Mouse (Mus musculus): ENCODE measurements around the gene Gzmd.
"Not testable (repeated sequence)": the region's sequence is repeated elsewhere in the genome, so short reads cannot be mapped to it uniquely, and the experiment has no call there.

Gene Gzmd

DNA sequence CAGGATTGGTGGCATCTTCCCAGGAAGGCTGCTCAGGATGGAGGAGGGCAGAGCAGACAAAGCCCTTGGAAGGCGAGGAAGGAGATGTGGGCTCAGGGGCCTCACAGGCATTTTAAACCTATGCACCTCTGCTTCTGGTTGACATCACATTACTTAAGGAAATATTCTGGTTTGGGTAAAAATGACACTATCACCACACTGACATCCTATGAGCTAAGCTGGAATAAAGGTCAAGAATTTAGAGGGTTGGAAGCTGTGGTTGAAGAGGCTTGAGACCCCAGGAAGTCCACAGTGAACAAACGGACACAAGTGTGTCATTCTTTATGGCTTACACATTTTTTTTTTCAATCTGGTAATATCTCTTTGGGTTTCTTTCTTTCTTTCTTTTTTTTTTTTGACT, at the start of gene Gzmd:
TSS of gene Gzmd (minus strand) at position 101 of the 400 bp plus-strand sequence.
- CTCF ChIA-PET = not testable (repeated sequence)

DNA sequence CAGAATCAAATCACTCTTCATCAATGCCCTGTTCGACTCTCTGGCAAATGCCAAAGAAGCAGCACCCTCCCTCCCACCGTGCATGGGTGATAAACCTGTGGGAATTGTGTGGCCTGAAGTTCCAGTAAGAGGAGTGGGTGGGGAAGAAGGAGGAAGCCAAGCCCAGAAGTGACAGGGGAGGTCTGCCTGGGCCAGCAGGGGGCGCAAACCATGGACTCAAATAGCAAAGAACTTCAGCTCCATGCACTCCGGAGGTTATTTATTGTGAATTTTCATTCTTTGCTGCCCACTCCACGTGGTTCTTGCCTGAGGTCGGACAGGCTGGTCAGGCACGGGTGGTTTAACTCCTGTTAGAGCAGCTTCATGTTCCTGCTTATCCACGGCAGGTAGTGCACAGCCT, 45.2 kb upstream of the Gzmd start:
- CTCF ChIA-PET = not testable (repeated sequence)

GRCm38 (mm10) chr14:56174499-56174898, 42.1 kb upstream of the Gzmd start, which contains the start of gene Gzmn:
Gene Gzmn (minus strand): TSS chr14:56174599.
- CTCF ChIA-PET = no interaction called here

DNA sequence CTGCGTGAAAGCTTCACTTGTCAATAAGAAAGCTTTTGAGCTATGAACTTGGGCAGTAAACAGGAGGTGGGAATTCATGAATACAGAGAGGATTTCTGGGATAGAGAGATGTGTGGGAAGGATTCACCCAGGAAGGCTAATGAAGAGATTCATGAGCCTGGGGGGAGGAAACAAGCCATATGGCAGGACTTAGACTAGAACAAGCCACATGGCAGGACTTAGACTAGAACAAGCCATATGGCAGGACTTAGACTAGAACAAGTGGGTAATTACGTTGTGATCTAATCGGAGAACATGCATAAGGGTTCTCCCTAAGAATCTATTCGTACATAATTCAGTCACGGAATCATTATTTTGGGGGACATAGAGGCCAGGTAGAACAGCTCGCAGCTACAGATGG, 41.0 kb upstream of the Gzmd start:
- CTCF ChIA-PET = no interaction called here

DNA sequence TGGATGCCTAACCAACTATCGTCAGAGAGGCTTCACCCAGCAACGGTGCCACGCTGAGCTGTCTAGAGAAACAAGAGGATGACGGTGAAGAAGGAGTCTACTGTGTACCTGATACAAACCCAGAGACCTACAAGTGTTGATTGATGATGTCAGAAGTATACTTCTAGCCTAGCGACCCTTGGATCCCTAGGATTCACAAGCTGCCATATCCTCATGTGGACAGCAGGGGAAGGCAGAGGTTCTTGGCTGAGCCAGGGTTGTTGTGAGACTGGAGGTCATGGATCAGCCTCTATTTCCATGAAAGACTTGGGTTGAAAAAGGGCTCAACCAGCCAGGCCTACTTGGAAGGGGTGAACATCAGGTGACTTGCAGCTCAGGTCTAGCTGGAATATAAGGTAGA, 40.3 kb upstream of the Gzmd start:
- CTCF ChIA-PET = no interaction called here

DNA sequence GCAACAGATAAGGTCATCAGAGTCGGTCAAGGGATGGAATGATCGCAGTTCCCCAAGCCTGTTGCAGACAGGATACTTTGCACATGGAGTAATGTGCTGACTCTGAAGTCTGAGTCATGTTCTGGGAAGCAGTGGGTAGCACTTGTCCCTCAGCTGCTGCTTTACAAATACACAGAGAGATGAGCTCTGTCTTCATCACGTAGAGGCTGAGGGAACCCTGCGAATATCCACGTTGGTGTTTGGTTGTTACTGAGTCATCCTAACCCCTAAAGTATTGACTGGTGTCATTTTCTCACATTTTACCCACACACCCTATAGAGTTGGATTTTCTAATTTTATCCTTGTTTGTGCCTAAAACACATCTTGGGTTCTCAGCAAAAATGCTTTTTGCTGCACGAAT, 35.6 kb upstream of the Gzmd start:
- CTCF ChIA-PET = no interaction called here

- CTCF ChIA-PET = no interaction called here
Measured at GRCm38 (mm10) chr14:56162109-56162508, 29.7 kb upstream of the Gzmd start.

DNA sequence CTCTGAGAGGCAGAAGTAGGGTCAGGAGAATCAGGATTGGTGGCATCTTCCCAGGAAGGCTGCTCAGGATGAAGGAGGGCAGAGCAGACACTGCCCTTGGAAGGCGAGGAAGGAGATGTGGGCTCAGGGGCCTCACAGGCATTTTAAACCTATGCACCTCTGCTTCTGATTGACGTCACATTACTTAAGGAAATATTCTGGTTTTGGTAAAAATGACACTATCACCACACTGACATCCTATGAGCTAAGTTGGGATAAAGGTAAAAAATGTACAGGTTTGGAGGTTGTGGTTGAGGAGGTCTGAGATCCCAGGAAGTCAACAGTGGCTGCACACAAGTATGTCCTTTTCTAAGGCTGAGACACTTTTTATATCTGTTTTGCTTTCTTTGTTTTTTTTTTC, 27.1 kb upstream of the Gzmd start, which contains the start of gene Gzmg:
TSS of gene Gzmg (minus strand) at position 101 of the 400 bp plus-strand sequence.
- CTCF ChIA-PET = not testable (repeated sequence)

- CTCF ChIA-PET = interaction anchor here (0.5 kb wide), 1 partner anchor 64 kb away, joined by 4 read pairs; no protein-coding TSS in a partner anchor
Measured at GRCm38 (mm10) chr14:56155340-56155739, 22.9 kb upstream of the Gzmd start.

GRCm38 (mm10) chr14:56133675-56134074, 1.3 kb upstream of the Gzmd start:
- CTCF ChIA-PET = not testable (repeated sequence)

DNA sequence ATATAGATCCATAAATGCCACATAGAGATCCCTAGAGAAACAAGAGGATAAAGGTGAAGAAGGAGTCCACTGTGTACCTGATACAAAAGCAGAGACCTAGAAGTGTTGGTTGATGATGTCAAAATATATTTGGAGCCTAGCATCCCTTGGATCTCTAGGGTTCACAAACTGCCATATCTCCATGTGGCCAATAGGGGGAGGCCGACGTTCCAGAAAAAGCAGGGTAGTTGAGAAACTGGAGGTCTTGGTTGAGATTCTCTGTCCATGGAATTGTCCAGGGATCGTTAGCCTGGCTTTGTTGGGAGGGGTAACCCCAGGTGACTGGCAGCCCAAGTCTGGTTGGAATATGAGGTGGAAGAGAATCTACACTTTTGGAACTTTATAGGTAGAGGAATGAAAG, 4.1 kb downstream of the Gzmd start:
- CTCF ChIA-PET = no interaction called here

GRCm38 (mm10) chr14:56123516-56123915, 8.9 kb downstream of the Gzmd start:
- CTCF ChIA-PET = interaction anchor here (0.7 kb wide), 1 partner anchor 80 kb away, joined by 3 read pairs; no protein-coding TSS in a partner anchor

- CTCF ChIA-PET = no interaction called here
Measured at GRCm38 (mm10) chr14:56120525-56120924, 11.9 kb downstream of the Gzmd start, which contains the start of gene Gzme. Gene Gzme (minus strand): TSS chr14:56120625.

DNA sequence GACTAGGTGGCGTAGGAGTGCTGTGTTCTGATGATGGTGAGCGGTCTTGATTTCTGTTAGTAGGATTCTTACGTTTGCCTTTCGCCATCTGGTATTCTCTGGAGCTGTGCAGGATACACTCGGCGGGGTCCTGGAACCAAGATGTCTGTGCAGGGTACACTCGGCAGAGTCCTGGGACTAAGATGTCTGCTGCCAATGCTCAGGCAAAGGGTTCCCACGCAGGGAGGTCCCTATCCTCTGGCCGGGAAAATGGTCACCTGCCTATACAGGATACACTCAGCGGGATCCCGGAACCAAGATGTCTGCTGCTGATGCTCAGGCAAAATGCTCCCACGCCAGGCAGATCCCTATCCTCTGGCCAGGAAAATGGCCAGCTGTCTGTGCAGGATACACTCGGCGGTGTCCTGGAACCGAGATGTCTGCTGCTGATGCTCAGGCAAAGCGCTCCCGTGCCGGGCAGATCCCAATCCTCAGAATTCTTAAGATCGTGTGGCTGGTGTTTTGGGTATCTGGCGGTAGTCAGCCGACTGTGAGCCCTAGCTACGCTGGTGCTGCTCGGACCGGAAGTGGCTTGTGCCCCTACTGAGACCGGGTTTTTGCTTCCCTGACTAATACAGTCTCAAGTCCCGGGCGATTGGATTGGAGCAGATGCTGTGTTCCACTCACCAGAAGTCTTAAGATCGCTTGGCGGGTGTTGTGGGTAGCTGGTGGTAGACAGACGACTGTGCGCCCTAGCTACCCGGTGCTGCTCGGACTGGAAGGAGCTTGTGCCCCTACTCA, 16.7 kb downstream of the Gzmd start:
- CTCF ChIA-PET = not testable (repeated sequence)

DNA sequence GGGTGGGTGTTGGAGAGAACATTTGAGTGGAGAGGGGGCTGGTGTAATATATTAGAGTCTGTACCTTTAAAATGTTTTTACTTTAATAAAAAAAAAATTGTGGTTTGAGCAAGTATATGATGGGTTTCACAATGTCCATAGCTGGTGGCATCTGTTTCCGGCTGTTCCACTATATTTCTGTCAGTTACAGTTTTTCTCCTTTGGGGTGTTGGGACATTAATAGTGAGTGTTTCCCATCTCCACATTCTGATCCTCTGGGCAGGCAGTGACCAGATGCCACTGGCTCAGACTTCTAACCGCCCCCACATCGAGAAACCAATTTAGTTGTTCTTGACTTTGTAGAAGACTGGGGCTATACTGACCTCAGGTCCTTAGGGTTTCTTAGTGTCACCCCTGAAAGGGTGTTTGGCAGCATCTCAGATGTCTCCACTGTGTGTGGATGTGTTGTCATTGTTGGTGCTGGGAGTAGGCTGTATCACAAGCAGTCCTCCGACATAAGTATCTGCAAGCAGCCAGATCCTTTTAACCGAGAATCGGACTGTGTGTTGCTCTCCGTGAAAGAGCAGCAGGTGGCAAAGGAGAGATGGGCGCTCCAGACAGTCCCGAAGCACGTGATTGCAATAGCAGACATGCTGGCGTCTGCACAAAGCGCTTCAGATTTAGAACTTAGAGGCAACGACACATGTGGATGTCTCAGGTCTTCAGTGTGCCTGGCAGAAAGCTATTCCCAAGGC, 26.8 kb downstream of the Gzmd start:
- CTCF ChIA-PET = interaction anchor here (0.6 kb wide), 1 partner anchor 13 kb away, joined by 4 read pairs; no protein-coding TSS in a partner anchor

GRCm38 (mm10) chr14:56105016-56105415, 27.4 kb downstream of the Gzmd start:
- CTCF ChIA-PET = no interaction called here

GRCm38 (mm10) chr14:56103452-56103851, 29.0 kb downstream of the Gzmd start:
- CTCF ChIA-PET = no interaction called here

DNA sequence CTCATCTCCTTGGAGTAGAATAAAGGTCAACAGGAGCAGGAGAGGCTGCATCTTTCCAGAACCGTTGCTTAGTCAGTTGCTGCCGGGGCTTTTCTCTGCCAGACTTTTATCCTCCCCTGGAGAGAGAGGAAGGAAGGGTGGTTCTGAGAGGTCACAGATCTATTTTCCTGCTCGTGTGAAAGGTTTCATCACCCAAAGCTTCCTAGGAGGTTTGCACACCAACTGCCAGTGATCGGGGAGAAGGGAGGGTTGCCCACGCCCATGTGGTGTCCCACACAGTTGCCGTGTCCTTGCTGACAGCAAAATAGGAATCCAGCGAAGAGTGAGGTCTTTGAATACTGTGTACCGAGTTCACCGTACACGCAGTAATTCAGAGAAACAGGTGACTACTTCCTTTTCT, 30.0 kb downstream of the Gzmd start, which contains the start of gene Ctsg:
TSS of gene Ctsg (minus strand) at position 189 of the 400 bp plus-strand sequence.
- CTCF ChIA-PET = no interaction called here

DNA sequence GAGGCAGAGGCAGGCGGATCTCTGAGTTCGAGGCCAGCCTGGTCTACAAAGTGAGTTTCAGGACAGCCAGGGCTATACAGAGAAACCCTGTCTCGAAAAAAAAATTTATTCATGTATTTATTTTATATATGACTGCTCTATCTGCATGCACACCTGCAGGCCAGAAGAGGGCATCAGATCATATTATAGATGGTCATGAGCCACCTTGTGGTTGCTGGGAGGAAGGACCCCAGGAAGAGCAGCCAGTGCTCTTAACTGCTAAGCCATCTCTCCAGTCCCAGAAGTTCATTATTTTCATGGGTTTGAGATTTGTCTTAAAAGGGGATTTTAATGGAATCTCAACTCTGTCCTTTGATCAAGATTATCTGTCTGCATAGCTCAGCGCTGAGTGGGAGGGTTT, 33.5 kb downstream of the Gzmd start:
- CTCF ChIA-PET = interaction anchor here (0.7 kb wide), 1 partner anchor 45 kb away, joined by 3 read pairs; no protein-coding TSS in a partner anchor

GRCm38 (mm10) chr14:56097597-56097996, 34.8 kb downstream of the Gzmd start:
- CTCF ChIA-PET = no interaction called here

- CTCF ChIA-PET = no interaction called here
Measured at GRCm38 (mm10) chr14:56093353-56093752, 39.1 kb downstream of the Gzmd start.

GRCm38 (mm10) chr14:56086711-56087110, 45.7 kb downstream of the Gzmd start:
- CTCF ChIA-PET = no interaction called here

DNA sequence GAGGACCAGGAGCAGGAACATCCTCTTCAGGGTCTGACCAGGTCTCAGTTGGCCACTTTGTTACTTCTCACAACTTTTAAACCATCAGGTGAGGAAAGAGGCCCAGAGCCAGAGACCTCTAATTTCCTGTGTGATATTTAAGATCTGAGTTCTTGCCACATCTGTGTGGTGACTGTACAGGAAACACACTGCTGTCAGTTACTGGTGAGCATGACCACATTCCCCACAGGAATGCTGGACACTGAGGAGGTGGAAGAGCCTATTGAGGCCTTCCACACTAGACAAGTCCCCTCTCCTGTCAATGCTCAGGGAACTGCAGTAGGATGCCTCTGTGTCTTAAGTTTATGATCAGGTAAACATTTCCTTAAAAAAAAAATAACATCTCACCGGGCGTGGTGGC, 47.2 kb downstream of the Gzmd start, which contains the start of gene Mcpt8:
TSS of gene Mcpt8 (minus strand) at position 107 of the 400 bp plus-strand sequence.
- CTCF ChIA-PET = no interaction called here
